Mouse (Mus musculus) lung, adult 2 months (tissue): ENCODE data around the gene Kcnt2. TPM values are rescaled to one million over a fixed set of nuclear protein-coding genes. Genes with fewer than 3 reads are reported as not detected.

Experiments used
- DNase-seq: peaks from one replicate; pipeline ENCODE4 v3.0.0; 2022
- H3K4me1 ChIP-seq: fragments of 200-500 bp; 2 replicates; pipeline ENCODE4 v1.6.1; 2011; ENCODE audit warnings: low read length; ENCODE audit not compliant: control insufficient read depth, insufficient read depth
- H3K4me3 ChIP-seq: fragments of 200-500 bp; replicated peaks from 2 replicates; pipeline ENCODE3; 2011; ENCODE audit warnings: low read depth, mild to moderate bottlenecking, control low read depth, low read length; ENCODE audit errors: extremely low read depth
- CTCF ChIP-seq: fragments of 200-500 bp; IDR thresholded peaks from 2 replicates; pipeline ENCODE4 v1.5.1; 2011; ENCODE audit warnings: mild to moderate bottlenecking, low read length, control low read depth; ENCODE audit not compliant: insufficient read depth
- POLR2A ChIP-seq: fragments of 200-500 bp; IDR thresholded peaks from 2 replicates; pipeline ENCODE4 v1.6.1; 2011; ENCODE audit warnings: low read depth, mild to moderate bottlenecking, control low read depth, low read length, borderline replicate concordance; ENCODE audit errors: extremely low read depth
- WGBS: fragments of 180-500 bp; shearing (Covaris S2); methylation state at CpG from one replicate; pipeline ENCODE4 v1.1.7; 2018; 5-methylcytosine and 5-hydroxymethylcytosine counted together
- polyA plus RNA-seq: library from polyadenylated mRNA; depleted of rRNA; stranded (reverse); fragments of >200 nt; gene quantifications from 2 replicates; pipeline ENCODE4 v1.2.3, GENCODE M21; 2012

Gene Kcnt2
- polyA plus RNA-seq, 1 experiment: 0.11 TPM

DNA sequence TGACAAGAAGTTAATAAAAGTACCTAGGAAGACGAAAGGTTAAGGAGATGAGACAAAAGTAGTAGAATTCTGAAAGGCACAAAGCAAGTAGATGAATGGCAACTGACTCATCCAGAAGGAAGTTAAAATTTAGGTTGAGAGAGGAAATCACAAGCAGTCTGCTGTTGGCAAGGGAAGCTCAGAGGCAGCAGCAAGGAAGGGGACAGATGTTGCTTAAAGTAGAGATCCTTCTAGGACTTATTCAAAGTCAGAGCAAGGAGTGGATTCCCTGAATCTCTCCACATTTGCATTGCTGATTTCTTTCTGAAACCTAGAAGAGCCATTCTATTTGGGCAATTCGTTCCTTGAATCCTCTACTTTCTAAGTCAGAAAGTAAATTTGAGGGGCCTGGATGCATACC, 188.8 kb downstream of the Kcnt2 start:
- no peak overlapping the region for H3K4me3 ChIP-seq
- 60% methylated on average over 2 of the region's 2 CpGs for WGBS
- TF ChIP-seq CTCF (no peak), POLR2A (no peak)
- no peaks in the 10 kb centered on the region for H3K4me1 ChIP-seq
- DNase-seq: no peak

DNA sequence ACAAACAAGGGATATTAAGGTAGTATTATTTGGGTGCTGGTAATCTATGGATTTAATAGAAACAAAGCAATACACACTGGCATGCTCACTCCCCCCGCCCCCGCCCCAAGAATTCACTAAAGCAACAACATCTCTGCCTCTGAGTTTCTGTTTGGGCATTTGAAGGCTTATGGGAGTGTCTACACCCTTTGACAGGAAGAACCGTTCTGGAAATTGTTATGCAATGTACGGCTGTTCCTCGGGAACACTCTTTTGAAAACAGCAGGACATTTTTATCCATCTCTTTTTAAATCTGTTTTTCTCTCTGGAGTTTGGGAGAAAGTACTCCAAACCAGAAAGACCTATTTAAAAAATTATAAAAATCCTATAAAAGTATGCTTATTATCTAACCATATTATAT, 192.2 kb downstream of the Kcnt2 start:
- DNase-seq: no peak
- 58% methylated on average over 5 of the region's 5 CpGs for WGBS
- TF ChIP-seq POLR2A (no peak), CTCF (no peak)
- no peaks in the 10 kb centered on the region for H3K4me1 ChIP-seq
- no peak overlapping the region for H3K4me3 ChIP-seq

DNA sequence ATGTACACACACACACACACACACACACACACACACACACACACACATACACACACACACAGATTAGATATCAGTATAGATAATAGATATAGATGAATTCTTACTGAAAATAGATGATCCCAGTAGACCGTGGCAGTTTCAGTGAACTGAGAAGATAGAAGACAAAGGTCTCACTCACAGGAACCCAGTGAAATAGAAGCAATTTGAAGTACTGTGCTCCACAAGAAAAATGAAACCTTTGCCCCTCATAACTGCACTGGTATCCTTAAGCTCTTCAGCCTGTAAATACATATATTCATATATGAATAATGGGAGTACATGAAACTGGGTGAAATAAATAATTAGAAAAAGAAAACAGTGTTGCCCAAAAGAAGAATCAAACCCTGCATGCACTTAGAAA, 197.9 kb downstream of the Kcnt2 start:
- no peak for DNase-seq
- H3K4me1 ChIP-seq: no peaks in the 10 kb centered on the region
- H3K4me3 ChIP-seq: no peak overlapping the region
- 83% methylated on average over 1 of the region's 1 CpGs for WGBS
- TF ChIP-seq POLR2A (no peak), CTCF (no peak)

GRCm38 (mm10) chr1:140444394-140444793, 198.4 kb downstream of the Kcnt2 start:
- no peaks in the 10 kb centered on the region for H3K4me1 ChIP-seq
- 67% methylated on average over 5 of the region's 5 CpGs for WGBS

DNA sequence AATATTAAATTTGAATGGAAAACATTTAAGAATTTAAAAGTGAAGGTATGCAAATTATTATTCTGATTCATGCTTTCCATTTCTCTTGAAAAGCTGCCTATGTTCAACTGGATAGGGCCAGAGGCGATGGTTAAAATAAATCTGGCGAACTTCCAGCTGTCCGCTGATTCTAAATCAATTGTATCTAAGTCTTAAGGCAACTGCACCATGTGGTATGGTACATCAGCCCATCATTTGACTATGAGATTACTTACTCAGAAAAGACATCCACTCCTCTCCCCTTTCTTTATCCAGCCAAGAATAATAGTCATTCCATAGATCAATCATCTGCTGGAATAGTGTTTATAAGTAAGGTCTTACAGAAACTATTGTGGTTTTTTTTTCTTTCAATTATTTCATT, 205.5 kb downstream of the Kcnt2 start:
- TF ChIP-seq CTCF (no peak), POLR2A (no peak)
- no peaks in the 10 kb centered on the region for H3K4me1 ChIP-seq
- 73% methylated on average over 3 of the region's 3 CpGs for WGBS
- no peak for DNase-seq
- H3K4me3 ChIP-seq: no peak overlapping the region

More at GRCm38 (mm10) chr1:140444394-140444793, 198.4 kb downstream of the Kcnt2 start:
- H3K4me3 ChIP-seq: no peak overlapping the region
- DNase-seq: no peak
- no peak for TF ChIP-seq CTCF
- no peak for TF ChIP-seq POLR2A

DNA sequence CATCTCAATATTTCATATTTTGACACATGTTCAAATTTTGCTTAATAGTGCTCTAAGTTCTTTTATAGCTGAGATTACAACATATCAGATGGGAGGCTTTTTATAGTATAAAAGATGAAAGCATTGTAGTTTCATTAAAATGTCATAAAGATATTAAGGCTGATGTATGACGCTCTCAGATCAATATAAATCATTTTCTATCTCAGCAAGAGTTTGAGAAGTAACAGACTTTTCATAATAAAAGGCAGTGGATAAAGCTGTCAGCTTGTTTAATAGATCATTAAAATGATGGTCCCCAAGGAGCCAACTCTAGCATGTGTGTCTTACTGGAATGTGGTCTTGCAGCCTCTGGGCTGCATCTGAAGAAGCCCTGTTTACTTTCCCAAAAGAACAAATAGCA, 206.0 kb downstream of the Kcnt2 start:
- DNase-seq: no peak
- Histone ChIP-seq H3K4me3 (no peak overlapping the region), H3K4me1 (no peaks in the 10 kb centered on the region)
- TF ChIP-seq CTCF (no peak), POLR2A (no peak)
- 55% methylated on average over 1 of the region's 1 CpGs for WGBS

DNA sequence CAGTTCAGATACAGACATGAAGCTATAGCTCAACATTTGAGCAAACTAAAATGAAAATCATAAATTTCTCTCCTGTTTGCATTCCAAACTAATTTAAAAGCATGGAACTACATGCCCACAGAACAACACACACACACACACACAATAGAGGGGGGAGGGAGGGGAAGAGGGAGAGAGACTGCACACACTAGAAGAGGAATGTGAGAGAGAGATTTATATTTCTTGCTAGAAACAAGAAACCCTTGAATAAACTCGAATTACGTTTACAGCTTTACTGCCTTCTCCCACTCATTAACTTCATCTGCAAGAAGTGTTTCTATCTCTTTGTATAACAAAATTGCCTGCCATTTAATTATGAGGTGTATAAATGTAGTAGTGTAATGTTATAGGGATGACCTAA, 209.9 kb downstream of the Kcnt2 start:
- 55% methylated on average over 2 of the region's 2 CpGs for WGBS
- no peak for DNase-seq
- Histone ChIP-seq H3K4me3 (no peak overlapping the region), H3K4me1 (no peaks in the 10 kb centered on the region)
- no peak for TF ChIP-seq POLR2A
- TF ChIP-seq CTCF: no peak

- no peak for DNase-seq
- no peak for TF ChIP-seq CTCF
- H3K4me1 ChIP-seq: no peaks in the 10 kb centered on the region
- 76% methylated on average over 2 of the region's 2 CpGs for WGBS
- H3K4me3 ChIP-seq: no peak overlapping the region
Measured at GRCm38 (mm10) chr1:140456873-140457272, 210.9 kb downstream of the Kcnt2 start.

DNA sequence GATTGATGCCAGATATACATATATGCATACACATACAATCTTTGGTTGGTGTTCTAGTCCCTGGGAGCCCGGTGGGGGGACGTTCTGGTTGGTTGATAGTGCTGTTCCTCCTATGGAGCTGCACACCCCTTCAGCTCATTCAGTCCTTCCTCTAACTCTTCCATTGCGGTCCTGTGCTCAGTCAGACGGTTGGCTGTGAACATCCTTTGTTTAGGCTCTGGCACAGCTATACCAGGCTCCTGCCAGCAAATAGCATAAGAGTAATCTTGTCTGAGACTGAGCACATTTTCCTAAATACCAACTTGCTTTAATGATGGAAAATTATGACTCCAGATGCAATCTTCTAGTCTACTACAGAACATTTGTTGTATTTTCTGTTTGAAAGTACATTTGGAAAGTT, 222.4 kb downstream of the Kcnt2 start:
- DNase-seq: no peak
- Histone ChIP-seq H3K4me3 (no peak overlapping the region), H3K4me1 (no peaks in the 10 kb centered on the region)
- WGBS: 72% methylated on average over 4 of the region's 4 CpGs
- TF ChIP-seq POLR2A (no peak), CTCF (no peak)

DNA sequence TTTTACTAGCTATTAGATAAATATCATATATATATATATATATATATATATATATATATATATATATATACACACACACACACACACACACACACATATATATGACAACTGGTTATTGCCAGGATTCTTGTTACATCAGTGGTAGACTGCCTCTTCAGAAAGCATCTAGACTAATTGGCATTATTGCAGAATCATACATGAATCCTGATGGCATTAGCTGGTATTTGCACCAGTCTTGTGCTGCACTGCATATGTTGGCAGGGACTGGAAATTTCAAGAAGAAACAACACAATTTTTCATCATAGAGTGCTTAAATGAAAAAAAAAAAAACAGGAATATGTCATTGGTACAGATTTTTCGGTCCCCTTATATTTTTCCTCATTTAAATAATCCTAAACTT, 223.6 kb downstream of the Kcnt2 start:
- Histone ChIP-seq H3K4me1 (no peaks in the 10 kb centered on the region), H3K4me3 (no peak overlapping the region)
- no peak for DNase-seq
- TF ChIP-seq CTCF (no peak), POLR2A (no peak)
- whole genome bisulfite sequencing: 84% methylated on average over 1 of the region's 1 CpGs

DNA sequence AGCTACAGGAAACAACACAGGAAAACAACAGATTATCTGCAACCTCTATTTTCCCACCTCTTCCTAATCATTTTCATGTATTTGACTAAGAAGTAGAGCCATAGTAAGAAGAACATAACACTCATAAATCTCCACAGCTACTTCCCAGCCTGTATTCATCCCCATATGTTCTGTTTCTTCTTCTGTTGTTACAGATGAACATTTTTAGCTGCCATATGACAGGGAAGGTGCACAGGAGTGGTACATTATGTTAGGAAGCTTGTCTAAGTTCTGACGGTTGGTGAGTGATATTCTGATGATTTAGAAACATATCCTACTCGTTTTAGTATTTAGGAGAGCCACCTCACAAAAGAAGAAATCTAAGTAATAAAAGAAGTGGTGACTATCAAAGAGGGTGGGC, 231.0 kb downstream of the Kcnt2 start:
- Histone ChIP-seq H3K4me3 (no peak overlapping the region), H3K4me1 (no peaks in the 10 kb centered on the region)
- TF ChIP-seq CTCF (no peak), POLR2A (no peak)
- no peak for DNase-seq
- 51% methylated on average over 2 of the region's 2 CpGs for whole genome bisulfite sequencing
